Mouse (Mus musculus) CH12.LX (cell line): ENCODE data around the gene Slc4a2. TPM values are rescaled to one million over a fixed set of nuclear protein-coding genes. Genes with fewer than 3 reads are reported as not detected.

ENCODE experiments used
- DNase-seq: peaks from one replicate; pipeline ENCODE4 v3.0.0-alpha.2; 2013; ENCODE audit errors: extremely low read depth
- H3K27ac ChIP-seq: 2 replicates; pipeline ENCODE4 v1.5.1; 2012; ENCODE audit warnings: low read depth, mild to moderate bottlenecking, control low read depth, moderate library complexity; ENCODE audit not compliant: insufficient read depth
- H3K27me3 ChIP-seq: replicated peaks from 2 replicates; pipeline ENCODE3; 2012; ENCODE audit warnings: inconsistent platforms
- H3K36me3 ChIP-seq, 2 experiments: replicated peaks in 1 of 2; 2 replicates each; pipeline versions ENCODE3 to v1.6.1; 2012; ENCODE audit warnings: inconsistent platforms in 1 of 2, low read length in 1 of 2, mild to moderate bottlenecking in 1 of 2, mixed read lengths in 1 of 2, moderate library complexity in 1 of 2; ENCODE audit not compliant: control insufficient read depth in 1 of 2, insufficient read depth in 1 of 2
- H3K4me1 ChIP-seq, 2 experiments: 2 replicates each; pipeline ENCODE4 v1.6.1; 2012; ENCODE audit warnings: inconsistent platforms in 1 of 2, moderate library complexity in 1 of 2; ENCODE audit not compliant: insufficient read depth in 2 of 2, control insufficient read depth in 1 of 2
- H3K4me2 ChIP-seq: 2 replicates; pipeline ENCODE4 v1.6.1; 2012; ENCODE audit warnings: low read depth, mild to moderate bottlenecking, control low read depth; ENCODE audit not compliant: poor library complexity, insufficient read depth, severe bottlenecking
- H3K4me3 ChIP-seq, 3 experiments: fragments of 150-350 bp in 1 of 3; sonication (generic) in 1 of 3; replicated peaks in 1 of 3; 2 replicates each; pipeline versions ENCODE3 to v1.5.1; 2011 to 2012; ENCODE audit warnings: low read depth in 2 of 3, low read length in 2 of 3, mild to moderate bottlenecking in 2 of 3, moderate library complexity in 2 of 3, control low read depth in 1 of 3, improper control_type of control experiment in 1 of 3, inconsistent platforms in 1 of 3, mixed read lengths in 1 of 3; ENCODE audit not compliant: poor library complexity in 1 of 3
- H3K79me2 ChIP-seq: replicated peaks from 2 replicates; pipeline ENCODE4 v1.6.1; 2012; ENCODE audit warnings: mild to moderate bottlenecking, moderate library complexity; ENCODE audit not compliant: control insufficient read depth, poor library complexity, insufficient read depth, severe bottlenecking; ENCODE audit errors: extremely low read depth
- H3K9ac ChIP-seq: 2 replicates; pipeline ENCODE4 v1.6.1; 2012; ENCODE audit warnings: low read depth, mild to moderate bottlenecking, control low read depth, moderate library complexity; ENCODE audit not compliant: insufficient read depth
- H3K9me3 ChIP-seq: replicated peaks from 2 replicates; pipeline ENCODE3; 2012; ENCODE audit warnings: low read length, inconsistent platforms, mixed read lengths
- BHLHE40 ChIP-seq: IDR thresholded peaks from 2 replicates; pipeline ENCODE4 v1.6.1; 2011; ENCODE audit warnings: mild to moderate bottlenecking, low read depth, low read length, improper control_type of control experiment
- CHD1 ChIP-seq: IDR thresholded peaks from 2 replicates; pipeline ENCODE4 v1.6.1; 2012; ENCODE audit warnings: low read depth, low read length, improper control_type of control experiment, inconsistent platforms
- CHD2 ChIP-seq: IDR thresholded peaks from 2 replicates; pipeline ENCODE4 v1.6.1; 2011; ENCODE audit warnings: low read length, improper control_type of control experiment
- CTCF ChIP-seq, 2 experiments: IDR thresholded peaks in 1 of 2; conservative IDR thresholded peaks in 1 of 2; 2 replicates each; pipeline ENCODE4 v1.5.1; 2011 to 2012; ENCODE audit warnings: low read depth in 2 of 2, low read length in 2 of 2, improper control_type of control experiment in 1 of 2, inconsistent platforms in 1 of 2, mild to moderate bottlenecking in 1 of 2, moderate library complexity in 1 of 2
- E2F4 ChIP-seq: IDR thresholded peaks from 2 replicates; pipeline ENCODE4 v1.6.1; 2011; ENCODE audit warnings: low read depth, low read length, improper control_type of control experiment; ENCODE audit not compliant: insufficient replicate concordance
- ELF1 ChIP-seq: IDR thresholded peaks from 2 replicates; pipeline ENCODE4 v1.6.1; 2014; ENCODE audit warnings: low read depth, mild to moderate bottlenecking, inconsistent platforms, low read length, improper control_type of control experiment
- EP300 ChIP-seq: IDR thresholded peaks from 2 replicates; pipeline ENCODE4 v1.6.1; 2011; ENCODE audit warnings: low read length, improper control_type of control experiment
- ETS1 ChIP-seq: conservative IDR thresholded peaks from 2 replicates; pipeline ENCODE4 v1.6.1; 2012; ENCODE audit warnings: low read depth, mild to moderate bottlenecking, inconsistent platforms, low read length, improper control_type of control experiment, moderate library complexity
- GABPA ChIP-seq: IDR thresholded peaks from 2 replicates; pipeline ENCODE4 v1.6.1; 2012; ENCODE audit warnings: low read depth, low read length, improper control_type of control experiment, inconsistent platforms; ENCODE audit not compliant: insufficient replicate concordance
- HCFC1 ChIP-seq: IDR thresholded peaks from 2 replicates; pipeline ENCODE4 v1.6.1; 2012; ENCODE audit warnings: low read depth, mild to moderate bottlenecking, inconsistent platforms, low read length, improper control_type of control experiment
- IRF4 ChIP-seq: IDR thresholded peaks from 2 replicates; pipeline ENCODE4 v1.6.1; 2014; ENCODE audit warnings: low read depth, mild to moderate bottlenecking, inconsistent platforms, low read length, improper control_type of control experiment
- JUN ChIP-seq: IDR thresholded peaks from 2 replicates; pipeline ENCODE4 v1.6.1; 2011; ENCODE audit warnings: low read depth, mild to moderate bottlenecking, low read length, improper control_type of control experiment, moderate library complexity; ENCODE audit not compliant: insufficient read depth
- JUND ChIP-seq: conservative IDR thresholded peaks from 2 replicates; pipeline ENCODE4 v1.6.1; 2011; ENCODE audit warnings: low read depth, low read length, improper control_type of control experiment
- KAT2A ChIP-seq: IDR thresholded peaks from 2 replicates; pipeline ENCODE4 v1.6.1; 2012; ENCODE audit warnings: low read length, improper control_type of control experiment, inconsistent platforms; ENCODE audit not compliant: insufficient replicate concordance
- MAFK ChIP-seq: IDR thresholded peaks from 2 replicates; pipeline ENCODE4 v1.6.1; 2011; ENCODE audit warnings: low read length, improper control_type of control experiment; ENCODE audit not compliant: insufficient replicate concordance
- MAX ChIP-seq: IDR thresholded peaks from 2 replicates; pipeline ENCODE4 v1.6.1; 2011; ENCODE audit warnings: low read length, improper control_type of control experiment
- MAZ ChIP-seq: IDR thresholded peaks from 2 replicates; pipeline ENCODE4 v1.6.1; 2012; ENCODE audit warnings: low read depth, mild to moderate bottlenecking, inconsistent platforms, low read length, improper control_type of control experiment, moderate library complexity
- MEF2A ChIP-seq: IDR thresholded peaks from 2 replicates; pipeline ENCODE4 v1.6.1; 2014; ENCODE audit warnings: low read depth, mild to moderate bottlenecking, inconsistent platforms, low read length, improper control_type of control experiment, borderline replicate concordance
- MXI1 ChIP-seq: IDR thresholded peaks from 2 replicates; pipeline ENCODE4 v1.6.1; 2011; ENCODE audit warnings: mild to moderate bottlenecking, low read depth, low read length, improper control_type of control experiment
- MYC ChIP-seq: IDR thresholded peaks from 2 replicates; pipeline ENCODE4 v1.6.1; 2011; ENCODE audit warnings: low read depth, mild to moderate bottlenecking, improper control_type of control experiment, low read length
- NELFE ChIP-seq: IDR thresholded peaks from 2 replicates; pipeline ENCODE4 v1.6.1; 2011; ENCODE audit warnings: low read depth, low read length, improper control_type of control experiment
- NRF1 ChIP-seq: IDR thresholded peaks from 2 replicates; pipeline ENCODE4 v1.6.1; 2014; ENCODE audit warnings: low read depth, mild to moderate bottlenecking, inconsistent platforms, low read length, improper control_type of control experiment, moderate library complexity
- PAX5 ChIP-seq: IDR thresholded peaks from 2 replicates; pipeline ENCODE4 v1.6.1; 2012; ENCODE audit warnings: low read length, inconsistent platforms, mixed read lengths
- POLR2A ChIP-seq: IDR thresholded peaks from 2 replicates; pipeline ENCODE4 v1.6.1; 2011; ENCODE audit warnings: low read depth, mild to moderate bottlenecking, improper control_type of control experiment, low read length
- POLR2AphosphoS2 ChIP-seq: IDR thresholded peaks from 2 replicates; pipeline ENCODE4 v1.6.1; 2011; ENCODE audit warnings: low read depth, low read length, improper control_type of control experiment
- RAD21 ChIP-seq: IDR thresholded peaks from 2 replicates; pipeline ENCODE4 v1.6.1; 2011; ENCODE audit warnings: low read depth, mild to moderate bottlenecking, low read length, improper control_type of control experiment, moderate library complexity
- RCOR1 ChIP-seq: conservative IDR thresholded peaks from 2 replicates; pipeline ENCODE4 v1.6.1; 2012; ENCODE audit warnings: low read depth, mild to moderate bottlenecking, inconsistent platforms, low read length, improper control_type of control experiment
- SIN3A ChIP-seq: IDR thresholded peaks from 2 replicates; pipeline ENCODE4 v1.6.1; 2012; ENCODE audit warnings: low read length, improper control_type of control experiment, inconsistent platforms
- SMC3 ChIP-seq: IDR thresholded peaks from 2 replicates; pipeline ENCODE4 v1.6.1; 2011; ENCODE audit warnings: low read depth, low read length, improper control_type of control experiment
- TBP ChIP-seq: conservative IDR thresholded peaks from 2 replicates; pipeline ENCODE4 v1.6.1; 2011; ENCODE audit warnings: low read depth, low read length, improper control_type of control experiment
- TCF12 ChIP-seq: IDR thresholded peaks from 2 replicates; pipeline ENCODE4 v1.6.1; 2014; ENCODE audit warnings: low read depth, mild to moderate bottlenecking, inconsistent platforms, low read length, improper control_type of control experiment
- UBTF ChIP-seq: IDR thresholded peaks from 2 replicates; pipeline ENCODE4 v1.6.1; 2012; ENCODE audit warnings: low read depth, mild to moderate bottlenecking, inconsistent platforms, low read length, improper control_type of control experiment, moderate library complexity
- USF1 ChIP-seq: IDR thresholded peaks from 2 replicates; pipeline ENCODE4 v1.6.1; 2014; ENCODE audit warnings: low read depth, mild to moderate bottlenecking, inconsistent platforms, low read length, improper control_type of control experiment
- USF2 ChIP-seq: conservative IDR thresholded peaks from 2 replicates; pipeline ENCODE4 v1.6.1; 2011; ENCODE audit warnings: low read depth, low read length, improper control_type of control experiment
- ZC3H11A ChIP-seq: IDR thresholded peaks from 2 replicates; pipeline ENCODE4 v1.6.1; 2012; ENCODE audit warnings: low read depth, mild to moderate bottlenecking, inconsistent platforms, low read length, improper control_type of control experiment
- ZKSCAN1 ChIP-seq: IDR thresholded peaks from 2 replicates; pipeline ENCODE4 v1.6.1; 2012; ENCODE audit warnings: low read depth, inconsistent platforms, low read length, improper control_type of control experiment, borderline replicate concordance
- ZMIZ1 ChIP-seq: IDR thresholded peaks from 2 replicates; pipeline ENCODE4 v1.6.1; 2012; ENCODE audit warnings: low read depth, mild to moderate bottlenecking, inconsistent platforms, low read length, improper control_type of control experiment
- ZNF384 ChIP-seq: IDR thresholded peaks from 2 replicates; pipeline ENCODE4 v1.6.1; 2012; ENCODE audit warnings: low read depth, low read length, improper control_type of control experiment, inconsistent platforms
- dilution Hi-C: fragments of 300-500 bp; cut with MboI; formaldehyde crosslinking; loops from 2 replicates; pipeline ENCODE4 v1.14.3; 2020; ENCODE audit warnings: low sequenced_read_pairs; ENCODE audit not compliant: extremely low pct_unique_long_range_greater_than_20kb, extremely low pct_ligation_motif_present
- in situ Hi-C: fragments of 300-500 bp; cut with MboI; formaldehyde crosslinking; loops from 3 replicates; pipeline ENCODE4 v1.14.3; 2019; ENCODE audit warnings: low sequenced_read_pairs, low pct_ligation_motif_present, low pct_unique_long_range_greater_than_20kb, mixed read lengths
- polyA plus RNA-seq: library from polyadenylated mRNA; unstranded; fragments of >175 nt; gene quantifications from 2 replicates; pipeline ENCODE4 v1.2.1, GENCODE M21; 2012; ENCODE audit warnings: low read depth; ENCODE audit not compliant: insufficient read length
- total RNA-seq, 2 experiments: library from RNA; depleted of rRNA; stranded (reverse); fragments of 300-350 nt in 1 of 2; fragments of >200 nt in 1 of 2; gene quantifications; 2 replicates each; pipeline ENCODE4 v1.2.3; 2012 to 2014

Slc4a2 gene
- total and polyA plus RNA-seq, 3 experiments, result 12.9 to 27.2 (median 18.6) TPM

GRCm38 (mm10) chr5:24383026-24383859, 40.4 kb upstream of the Slc4a2 start:
- H3K4me1 ChIP-seq, result peaks cover 8 to 22% of the 10 kb centered on the region in 2 experiments
- peak overlapping the region; percentile 68 to 83 (median 78) for H3K4me3 ChIP-seq
- H3K36me3 ChIP-seq, result no peaks in the 10 kb centered on the region
- dilution Hi-C loops (no loop called here), in situ Hi-C loops (no loop called here)
- peak overlapping the region; percentile 18; the same call in 1 of the 2 replicates for H3K27ac ChIP-seq
- peak; percentile 99 for DNase-seq
- TF ChIP-seq RAD21, result no peak; the same call in 1 of the 2 replicates
- no peak for TF ChIP-seq USF2
- no peak for TF ChIP-seq NRF1
- TF ChIP-seq MAX, result peak; percentile 35; the same call in 1 of the 2 replicates
- no peak for TF ChIP-seq E2F4
- peak; percentile 45; the same call in 1 of the 2 replicates for TF ChIP-seq TBP
- peak; percentile 66; the same call in 1 of the 2 replicates for TF ChIP-seq MYC
- TF ChIP-seq ZKSCAN1, result no peak
- no peak for TF ChIP-seq ZC3H11A
- TF ChIP-seq MEF2A, result peak; percentile 44; the same call in 1 of the 2 replicates
- TF ChIP-seq MAFK, result no peak
- TF ChIP-seq UBTF, result no peak
- peak; percentile 43; the same call in 1 of the 2 replicates for TF ChIP-seq IRF4
- no peak for TF ChIP-seq CHD2
- TF ChIP-seq EP300, result no peak
- peak; percentile 64 for TF ChIP-seq POLR2A
- peak; percentile 77 for TF ChIP-seq JUND
- TF ChIP-seq RCOR1, result no peak
- peak; percentile 96 for TF ChIP-seq MXI1
- TF ChIP-seq POLR2AphosphoS2, result no peak
- TF ChIP-seq ZNF384, result no peak
- 0 out of 2 replicates have a peak, but pooled peaks have one; percentile 66 for TF ChIP-seq TCF12
- peak; percentile 15 for TF ChIP-seq SMC3
- TF ChIP-seq MAZ, result no peak
- TF ChIP-seq ZMIZ1, result no peak; the same call in 1 of the 2 replicates
- TF ChIP-seq CHD1, result no peak
- TF ChIP-seq ETS1, result peak; percentile 38
- peak; percentile 10 to 76; a peak in 2 of 4 replicates for TF ChIP-seq CTCF (conservative IDR thresholded peaks at IDR 0.05 in 1 of 2, IDR thresholded peaks at IDR 0.05 in 1 of 2; ENCODE audit: low read depth in 2 of 2, low read length in 2 of 2)
- peak; percentile 80 for TF ChIP-seq JUN
- no peak for TF ChIP-seq USF1
- no peak for TF ChIP-seq NELFE
- peak; percentile 74 for TF ChIP-seq HCFC1
- no peak for TF ChIP-seq KAT2A
- peak; percentile 87; the same call in 1 of the 2 replicates for TF ChIP-seq SIN3A
- TF ChIP-seq ELF1, result 0 out of 2 replicates have a peak, but pooled peaks have one; percentile 21
- no peak for TF ChIP-seq PAX5
- no peak for TF ChIP-seq GABPA
- TF ChIP-seq BHLHE40, result peak; percentile 81
- H3K79me2 ChIP-seq, result no peaks in the 10 kb centered on the region
- peak overlapping the region; percentile 76 for H3K4me2 ChIP-seq
- H3K9ac ChIP-seq, result peak overlapping the region; percentile 61
- peaks cover 10% of the 10 kb centered on the region for H3K9me3 ChIP-seq
- peaks cover 2% of the 10 kb centered on the region for H3K27me3 ChIP-seq
